Mouse (Mus musculus) small intestine, adult 2 months (tissue): ENCODE measurements around the gene Mapk8.

ENCODE experiments used
- CTCF ChIP-seq: fragments of 200-500 bp; IDR thresholded peaks from 2 replicates; pipeline ENCODE4 v1.5.1; 2012; ENCODE audit warnings: low read depth, mild to moderate bottlenecking, control low read depth, inconsistent platforms, low read length, moderate library complexity, mixed read lengths; ENCODE audit not compliant: insufficient replicate concordance, insufficient read length; ENCODE audit errors: extremely low read depth
- POLR2A ChIP-seq: fragments of 200-500 bp; IDR thresholded peaks from 2 replicates; pipeline ENCODE4 v1.6.1; 2012; ENCODE audit warnings: low read depth, mild to moderate bottlenecking, control low read depth, inconsistent platforms, low read length, moderate library complexity

DNA sequence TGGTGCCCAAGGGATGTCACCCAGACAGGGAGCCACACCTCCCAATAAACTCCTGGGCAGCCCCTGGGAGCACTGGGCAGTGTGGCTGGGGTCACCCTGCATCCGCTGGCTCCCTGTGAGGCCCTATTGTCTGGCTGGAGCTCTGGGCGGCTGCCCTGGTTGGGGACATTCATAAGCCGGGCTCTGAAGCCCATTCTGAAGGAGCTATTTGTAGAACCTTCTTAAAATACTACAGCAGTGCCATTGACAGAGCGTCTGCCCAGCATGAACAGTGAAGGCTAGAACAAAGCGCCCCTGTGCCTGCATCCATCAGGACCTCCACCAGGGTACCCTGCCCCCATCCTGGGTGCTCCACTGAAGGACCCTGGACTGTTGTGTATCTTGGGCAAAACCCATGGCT is 118.6 kb downstream of the Mapk8 start:
- TF ChIP-seq CTCF (no peak), POLR2A (no peak)
